Mouse (Mus musculus): ENCODE measurements around the gene Rmi2. TPM values are rescaled to one million over a fixed set of nuclear protein-coding genes. Genes with fewer than 3 reads are reported as not detected.
A peak's percentile ranks its signal among the peaks of the same experiment; 100 is the strongest.

Rmi2 gene
- polyA plus RNA-seq, 1 experiment from 2014 or later = 4.8 TPM

GRCm38 (mm10) chr16:10919856-10920255, 85.0 kb downstream of the Rmi2 start:
- Histone ChIP-seq H3K9ac (no peak overlapping the region), H3K4me1 (ENCODE audit: insufficient read depth) (no peaks in the 10 kb centered on the region), H3K27me3 (ENCODE audit: insufficient read depth, low read length) (no peaks in the 10 kb centered on the region), H3K27ac (ENCODE audit: low read depth) (no peak overlapping the region), H3K4me3 (ENCODE audit: low read depth, low read length) (no peak overlapping the region), H3K9me3 (ENCODE audit: low read depth, low read length) (no peaks in the 10 kb centered on the region), H3K36me3 (ENCODE audit: insufficient read depth) (no peaks in the 10 kb centered on the region), H3K4me2 (no peak overlapping the region)
- DNase-seq = peak; percentile 51
- TF ChIP-seq CTCF (IDR thresholded peaks at IDR 0.05; ENCODE audit: low read depth) = no peak
- ATAC-seq (ENCODE audit: insufficient read depth) = 0 out of 2 replicates have a peak, but pooled peaks have one; percentile 44

DNA sequence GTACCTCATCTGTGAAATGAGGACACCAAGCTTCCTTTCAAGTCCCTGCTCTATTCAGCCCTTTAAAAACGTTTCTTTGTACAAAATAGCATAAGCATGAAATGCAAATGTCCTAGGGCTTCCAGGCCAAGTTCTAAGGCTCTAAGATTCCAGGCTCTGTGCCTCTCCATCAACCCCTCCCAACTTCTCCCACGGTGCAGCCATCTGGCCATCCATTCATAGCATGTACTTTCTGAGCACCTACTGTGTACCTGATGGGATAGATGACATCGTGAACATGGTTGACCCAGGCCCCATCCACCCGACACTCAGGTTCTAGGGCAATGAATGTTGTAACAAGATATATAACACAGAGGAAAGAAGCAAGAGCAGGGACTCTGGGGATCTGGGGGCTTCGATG, 88.7 kb downstream of the Rmi2 start:
- TF ChIP-seq CTCF (IDR thresholded peaks at IDR 0.05; ENCODE audit: low read depth) = no peak
- WGBS = 73% methylated on average over 5 of the region's 5 CpGs
- H3K27ac ChIP-seq (ENCODE audit: low read depth) = no peak overlapping the region

DNA sequence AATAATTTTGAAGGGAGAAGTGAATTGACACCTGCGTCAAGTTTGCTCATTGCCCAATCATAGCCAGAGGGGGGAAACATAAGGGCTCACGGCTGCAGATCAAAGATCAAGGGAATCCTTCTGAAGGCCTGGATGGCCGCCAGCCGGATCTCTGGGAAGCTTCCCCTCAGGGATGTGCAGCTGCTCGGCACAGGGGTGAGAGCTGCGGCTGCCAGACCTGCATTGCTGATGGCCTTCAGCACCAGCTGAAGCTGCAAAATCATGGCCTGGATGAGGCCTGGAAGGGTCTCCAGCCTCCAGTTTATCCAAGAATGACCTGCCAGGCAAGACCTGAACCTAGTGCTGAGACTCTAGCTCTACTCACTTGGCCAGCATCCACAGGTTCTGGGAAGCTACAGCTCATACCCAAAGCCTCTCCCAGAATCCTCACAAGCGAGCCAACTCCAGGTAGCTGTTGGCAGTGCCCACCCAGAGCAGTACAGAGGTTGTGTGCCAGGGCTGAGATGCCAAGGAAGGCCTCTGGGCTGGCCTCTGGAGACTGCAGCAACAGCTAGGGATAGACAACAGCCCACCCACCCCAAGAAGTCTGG, 90.8 kb downstream of the Rmi2 start:
- Histone ChIP-seq H3K27ac (ENCODE audit: low read depth) (no peak overlapping the region), H3K9me3 (ENCODE audit: low read depth, low read length) (no peaks in the 10 kb centered on the region), H3K4me3 (ENCODE audit: low read depth, low read length) (no peak overlapping the region), H3K4me1 (ENCODE audit: insufficient read depth) (no peaks in the 10 kb centered on the region), H3K27me3 (ENCODE audit: insufficient read depth, low read length) (no peaks in the 10 kb centered on the region), H3K4me2 (no peak overlapping the region), H3K9ac (no peak overlapping the region), H3K36me3 (ENCODE audit: insufficient read depth) (no peaks in the 10 kb centered on the region)
- DNase-seq (peak; percentile 82), ATAC-seq (ENCODE audit: insufficient read depth) (peak; percentile 68; the same call in 1 of the 2 replicates)
- no peak for TF ChIP-seq CTCF (IDR thresholded peaks at IDR 0.05; ENCODE audit: low read depth)
- WGBS = 29% methylated on average over 7 of the region's 7 CpGs

More for the DNA sequence above, 88.7 kb downstream of the Rmi2 start:
- Histone ChIP-seq H3K4me2 (no peak overlapping the region), H3K9ac (no peak overlapping the region), H3K36me3 (ENCODE audit: insufficient read depth) (no peaks in the 10 kb centered on the region), H3K4me1 (ENCODE audit: insufficient read depth) (no peaks in the 10 kb centered on the region), H3K9me3 (ENCODE audit: low read depth, low read length) (no peaks in the 10 kb centered on the region), H3K27me3 (ENCODE audit: insufficient read depth, low read length) (no peaks in the 10 kb centered on the region), H3K4me3 (ENCODE audit: low read depth, low read length) (no peak overlapping the region)
- no peak for DNase-seq
- no peak for ATAC-seq (ENCODE audit: insufficient read depth)

DNA sequence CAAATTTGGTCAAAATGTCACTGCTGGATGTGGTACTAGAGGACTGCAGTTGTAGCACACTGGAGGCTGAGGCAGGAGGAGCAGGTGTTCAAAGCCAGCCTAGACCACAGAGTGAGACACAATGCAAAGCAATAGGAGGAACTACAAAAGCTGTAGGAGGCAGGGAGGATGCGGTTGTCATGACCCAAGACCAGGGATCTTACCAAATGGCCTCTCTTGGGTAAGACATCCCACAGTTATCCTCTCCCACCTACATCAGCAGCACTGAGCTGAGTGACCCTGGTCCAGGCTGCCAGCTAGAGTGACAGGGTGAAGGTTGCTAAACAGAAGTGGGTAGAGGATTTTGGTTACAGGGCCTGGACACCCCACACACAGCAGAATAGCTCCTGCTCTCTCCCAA, 92.2 kb downstream of the Rmi2 start:
- Histone ChIP-seq H3K27me3 (ENCODE audit: insufficient read depth, low read length) (no peaks in the 10 kb centered on the region), H3K9ac (no peak overlapping the region), H3K4me2 (no peak overlapping the region), H3K36me3 (ENCODE audit: insufficient read depth) (no peaks in the 10 kb centered on the region), H3K9me3 (ENCODE audit: low read depth, low read length) (no peaks in the 10 kb centered on the region), H3K4me1 (ENCODE audit: insufficient read depth) (no peaks in the 10 kb centered on the region), H3K4me3 (ENCODE audit: low read depth, low read length) (no peak overlapping the region), H3K27ac (ENCODE audit: low read depth) (no peak overlapping the region)
- ATAC-seq (ENCODE audit: insufficient read depth) (no peak), DNase-seq (no peak)
- TF ChIP-seq CTCF (IDR thresholded peaks at IDR 0.05; ENCODE audit: low read depth) = no peak
- 75% methylated on average over 1 of the region's 1 CpGs for WGBS

DNA sequence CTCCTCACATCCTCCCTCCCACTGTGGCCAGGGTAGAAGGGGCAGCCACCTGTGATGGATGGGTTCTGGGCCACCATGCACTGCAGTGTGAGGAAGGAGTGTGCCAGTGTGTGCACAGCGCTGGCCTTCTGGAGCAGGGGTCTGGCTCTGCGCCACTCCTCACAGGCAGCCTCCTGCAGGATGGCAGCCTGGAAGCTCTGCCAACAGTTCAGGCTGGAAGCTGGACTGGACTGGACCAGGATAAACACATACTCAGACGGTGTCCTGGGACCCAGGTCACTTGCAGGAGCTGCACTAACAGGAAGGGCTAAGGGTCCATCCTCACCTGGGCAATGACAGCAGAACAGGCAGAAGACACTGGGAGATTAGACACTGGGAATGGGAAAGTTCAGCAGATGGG, 98.5 kb downstream of the Rmi2 start:
- Histone ChIP-seq H3K27ac (ENCODE audit: low read depth) (no peak overlapping the region), H3K9me3 (ENCODE audit: low read depth, low read length) (no peaks in the 10 kb centered on the region), H3K9ac (no peak overlapping the region), H3K4me1 (ENCODE audit: insufficient read depth) (no peaks in the 10 kb centered on the region), H3K36me3 (ENCODE audit: insufficient read depth) (no peaks in the 10 kb centered on the region), H3K4me2 (no peak overlapping the region), H3K4me3 (ENCODE audit: low read depth, low read length) (no peak overlapping the region), H3K27me3 (ENCODE audit: insufficient read depth, low read length) (no peaks in the 10 kb centered on the region)
- no peak for DNase-seq
- no peak for ATAC-seq (ENCODE audit: insufficient read depth)
- WGBS = 59% methylated on average over 3 of the region's 3 CpGs
- no peak for TF ChIP-seq CTCF (IDR thresholded peaks at IDR 0.05; ENCODE audit: low read depth)

GRCm38 (mm10) chr16:10934047-10934446, 99.2 kb downstream of the Rmi2 start:
- TF ChIP-seq CTCF (IDR thresholded peaks at IDR 0.05; ENCODE audit: low read depth) = no peak
- no peak overlapping the region for H3K4me2 ChIP-seq
- H3K4me3 ChIP-seq (ENCODE audit: low read depth, low read length) = no peak overlapping the region
- no peak overlapping the region for H3K27ac ChIP-seq (ENCODE audit: low read depth)
- no peak for ATAC-seq (ENCODE audit: insufficient read depth)
- DNase-seq = no peak
- H3K36me3 ChIP-seq (ENCODE audit: insufficient read depth) = no peaks in the 10 kb centered on the region
- H3K9ac ChIP-seq = no peak overlapping the region
- 82% methylated on average over 1 of the region's 1 CpGs for WGBS
- H3K27me3 ChIP-seq (ENCODE audit: insufficient read depth, low read length) = no peaks in the 10 kb centered on the region
- no peaks in the 10 kb centered on the region for H3K4me1 ChIP-seq (ENCODE audit: insufficient read depth)
- H3K9me3 ChIP-seq (ENCODE audit: low read depth, low read length) = no peaks in the 10 kb centered on the region

DNA sequence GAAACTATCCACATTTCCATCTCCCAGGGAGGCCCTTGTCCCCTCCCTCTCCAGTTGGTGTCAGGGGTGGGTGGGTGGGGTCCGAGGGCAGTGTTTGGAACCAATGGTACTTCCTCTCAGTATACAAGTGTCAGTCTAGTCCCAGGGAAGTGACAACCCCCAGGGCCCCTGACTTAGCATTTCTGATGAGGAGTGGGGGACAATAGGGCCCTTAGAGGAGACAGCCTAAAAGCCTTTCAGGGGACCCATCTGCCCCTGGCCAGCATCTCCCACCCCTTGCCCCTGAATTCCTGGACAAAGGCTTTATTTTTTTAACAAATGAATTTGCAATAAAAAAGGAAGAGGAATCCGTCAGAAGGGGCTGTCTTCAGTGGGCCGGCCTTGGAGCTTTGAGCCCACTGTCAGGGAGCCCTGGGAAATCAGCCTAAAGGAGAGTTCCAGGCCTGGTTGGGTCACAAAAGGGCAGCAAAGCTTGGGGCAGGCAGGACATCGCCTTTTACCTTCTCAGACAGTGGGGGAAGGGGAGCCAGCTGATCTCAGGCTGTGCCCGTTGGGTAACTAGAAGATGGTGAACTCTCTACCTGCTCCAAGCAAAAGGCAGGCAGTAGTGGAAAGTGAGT, 102.0 kb downstream of the Rmi2 start:
- Histone ChIP-seq H3K4me1 (ENCODE audit: insufficient read depth) (no peaks in the 10 kb centered on the region), H3K27me3 (ENCODE audit: insufficient read depth, low read length) (no peaks in the 10 kb centered on the region), H3K9me3 (ENCODE audit: low read depth, low read length) (no peaks in the 10 kb centered on the region), H3K36me3 (ENCODE audit: insufficient read depth) (no peaks in the 10 kb centered on the region), H3K9ac (no peak overlapping the region), H3K4me2 (no peak overlapping the region), H3K4me3 (ENCODE audit: low read depth, low read length) (no peak overlapping the region), H3K27ac (ENCODE audit: low read depth) (no peak overlapping the region)
- 54% methylated on average over 5 of the region's 5 CpGs for WGBS
- TF ChIP-seq CTCF (IDR thresholded peaks at IDR 0.05; ENCODE audit: low read depth) = no peak
- ATAC-seq (ENCODE audit: insufficient read depth) (no peak), DNase-seq (no peak)
